Mouse (Mus musculus) B cell, adult 2 months (primary cell): ENCODE results near the gene Kif1b.
A peak's percentile ranks its signal among the peaks of the same experiment; 100 is the strongest.
"Not testable (repeated sequence)": the region's sequence is repeated elsewhere in the genome, so short reads cannot be mapped to it uniquely, and the experiment has no call there.

Experiments
- DNase-seq, 2 experiments: peaks; one replicate each; pipeline ENCODE4 v3.0.0; 2022

The Kif1b gene

GRCm38 (mm10) chr4:149218476-149218875 lies 89.0 kb downstream of the Kif1b start:
- no peak for DNase-seq

GRCm38 (mm10) chr4:149215982-149216381 lies 91.5 kb downstream of the Kif1b start:
- no peak for DNase-seq

GRCm38 (mm10) chr4:149215397-149215796 lies 92.1 kb downstream of the Kif1b start:
- DNase-seq, result no peak

GRCm38 (mm10) chr4:149214468-149214867 lies 93.0 kb downstream of the Kif1b start:
- not testable (repeated sequence) for DNase-seq

- no peak for DNase-seq
These were observed 94.0 kb downstream of the Kif1b start for GRCm38 (mm10) chr4:149213466-149213865.

GRCm38 (mm10) chr4:149211441-149211840 lies 96.1 kb downstream of the Kif1b start:
- DNase-seq, result peak; percentile 13 to 17

- DNase-seq, result no peak
These were observed 105.0 kb downstream of the Kif1b start for GRCm38 (mm10) chr4:149202467-149202866.

- peak in 1 of 2 experiments; percentile 13 for DNase-seq
These were observed 106.4 kb downstream of the Kif1b start for GRCm38 (mm10) chr4:149201110-149201509.

GRCm38 (mm10) chr4:149197180-149197579 lies 110.3 kb downstream of the Kif1b start:
- no peak for DNase-seq

GRCm38 (mm10) chr4:149191103-149191502 lies 116.4 kb downstream of the Kif1b start:
- DNase-seq, result no peak

GRCm38 (mm10) chr4:149188563-149188962 lies 118.9 kb downstream of the Kif1b start:
- no peak for DNase-seq

- DNase-seq, result peak; percentile 36 to 40
These were observed 124.7 kb downstream of the Kif1b start for GRCm38 (mm10) chr4:149182755-149183154.

- no peak for DNase-seq
These were observed 125.3 kb downstream of the Kif1b start for GRCm38 (mm10) chr4:149182192-149182591.

- DNase-seq, result no peak
These were observed 127.9 kb downstream of the Kif1b start for GRCm38 (mm10) chr4:149179573-149179972.

GRCm38 (mm10) chr4:149179160-149179559 lies 128.3 kb downstream of the Kif1b start:
- DNase-seq, result no peak

GRCm38 (mm10) chr4:149178328-149178727 lies 129.2 kb downstream of the Kif1b start:
- DNase-seq, result no peak

GRCm38 (mm10) chr4:149177046-149177445 lies 130.4 kb downstream of the Kif1b start:
- DNase-seq, result no peak

GRCm38 (mm10) chr4:149176645-149177044 lies 130.8 kb downstream of the Kif1b start:
- DNase-seq, result no peak

GRCm38 (mm10) chr4:149173661-149174060 lies 133.8 kb downstream of the Kif1b start:
- DNase-seq, result no peak

- DNase-seq, result no peak
These were observed 134.8 kb downstream of the Kif1b start for GRCm38 (mm10) chr4:149172666-149173065.

- DNase-seq, result no peak
These were observed 135.4 kb downstream of the Kif1b start for GRCm38 (mm10) chr4:149172083-149172482.

GRCm38 (mm10) chr4:149171581-149171981 lies 135.9 kb downstream of the Kif1b start:
- DNase-seq, result no peak

GRCm38 (mm10) chr4:149170394-149170931 lies 137.0 kb downstream of the Kif1b start:
- DNase-seq, result no peak

- not testable (repeated sequence) for DNase-seq
These were observed 137.6 kb downstream of the Kif1b start for GRCm38 (mm10) chr4:149169926-149170325.

- no peak for DNase-seq
These were observed 139.5 kb downstream of the Kif1b start for GRCm38 (mm10) chr4:149168016-149168415.
